Mouse (Mus musculus): Measurements from ENCODE around the gene Iqschfp. TPM values are rescaled to one million over a fixed set of nuclear protein-coding genes. Genes with fewer than 3 reads are reported as not detected.

Gene Iqschfp
- polyA plus RNA-seq, 1 experiment from 2014 or later: not detected

DNA sequence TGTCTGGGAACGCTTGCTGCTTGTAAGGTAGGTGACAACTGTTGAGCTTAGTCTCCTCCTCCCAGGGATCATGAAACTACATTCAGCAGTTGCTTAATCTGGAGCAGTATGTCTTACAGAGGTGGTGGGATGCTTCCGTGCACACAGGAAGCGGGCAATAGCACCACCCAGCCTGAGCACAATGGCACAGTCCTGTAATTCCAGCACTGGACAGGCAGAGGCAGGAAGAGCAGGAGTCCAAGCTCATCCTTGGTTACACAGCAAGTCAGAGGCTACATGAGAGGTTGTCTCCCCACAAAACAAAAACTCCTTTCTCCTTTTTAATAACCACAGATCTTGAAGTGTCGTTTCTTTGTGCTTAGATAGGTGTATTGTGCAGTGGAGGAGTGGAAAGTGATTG lies 619.7 kb downstream of the Iqschfp start:
- Histone ChIP-seq H3K4me1 (peaks cover 41% of the 10 kb centered on the region), H3K36me3 (no peaks in the 10 kb centered on the region), H3K4me3 (no peak overlapping the region), H3K9ac (no peak overlapping the region), H3K4me2 (no peak overlapping the region), H3K27ac (no peak overlapping the region), H3K27me3 (no peaks in the 10 kb centered on the region), H3K9me3 (no peaks in the 10 kb centered on the region)
- no peak for ATAC-seq (ENCODE audit: borderline replicate concordance, extremely low read depth, low FRiP score, low TSS enrichment)
- 64% methylated on average over 4 of the region's 4 CpGs for WGBS

DNA sequence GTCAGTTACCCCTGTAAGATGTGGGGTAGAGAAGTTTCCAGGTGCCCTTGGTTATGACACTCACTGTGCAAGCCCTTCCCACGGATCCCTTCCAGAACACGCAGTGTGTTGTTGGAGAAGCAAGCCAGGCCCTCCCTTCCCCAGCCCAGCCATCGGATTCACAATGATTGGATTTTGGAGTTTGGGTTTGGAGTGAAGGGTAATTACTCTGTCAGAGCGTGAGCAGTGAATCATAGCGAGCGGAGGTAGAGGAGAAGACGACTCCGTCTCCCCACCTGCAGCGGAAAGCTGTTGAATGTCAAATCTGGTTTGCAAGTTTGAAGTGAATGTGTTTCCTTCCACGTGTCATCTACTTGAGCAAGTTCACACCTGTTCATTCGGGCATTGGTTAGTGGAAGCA lies 620.3 kb downstream of the Iqschfp start:
- no peak overlapping the region for H3K27ac ChIP-seq
- no peak overlapping the region for H3K9ac ChIP-seq
- H3K4me1 ChIP-seq: peaks cover 41% of the 10 kb centered on the region
- no peak overlapping the region for H3K4me2 ChIP-seq
- no peaks in the 10 kb centered on the region for H3K9me3 ChIP-seq
- no peak for ATAC-seq (ENCODE audit: borderline replicate concordance, extremely low read depth, low FRiP score, low TSS enrichment)
- 75% methylated on average over 11 of the region's 11 CpGs for WGBS
- H3K36me3 ChIP-seq: no peaks in the 10 kb centered on the region
- no peak overlapping the region for H3K4me3 ChIP-seq
- no peaks in the 10 kb centered on the region for H3K27me3 ChIP-seq

DNA sequence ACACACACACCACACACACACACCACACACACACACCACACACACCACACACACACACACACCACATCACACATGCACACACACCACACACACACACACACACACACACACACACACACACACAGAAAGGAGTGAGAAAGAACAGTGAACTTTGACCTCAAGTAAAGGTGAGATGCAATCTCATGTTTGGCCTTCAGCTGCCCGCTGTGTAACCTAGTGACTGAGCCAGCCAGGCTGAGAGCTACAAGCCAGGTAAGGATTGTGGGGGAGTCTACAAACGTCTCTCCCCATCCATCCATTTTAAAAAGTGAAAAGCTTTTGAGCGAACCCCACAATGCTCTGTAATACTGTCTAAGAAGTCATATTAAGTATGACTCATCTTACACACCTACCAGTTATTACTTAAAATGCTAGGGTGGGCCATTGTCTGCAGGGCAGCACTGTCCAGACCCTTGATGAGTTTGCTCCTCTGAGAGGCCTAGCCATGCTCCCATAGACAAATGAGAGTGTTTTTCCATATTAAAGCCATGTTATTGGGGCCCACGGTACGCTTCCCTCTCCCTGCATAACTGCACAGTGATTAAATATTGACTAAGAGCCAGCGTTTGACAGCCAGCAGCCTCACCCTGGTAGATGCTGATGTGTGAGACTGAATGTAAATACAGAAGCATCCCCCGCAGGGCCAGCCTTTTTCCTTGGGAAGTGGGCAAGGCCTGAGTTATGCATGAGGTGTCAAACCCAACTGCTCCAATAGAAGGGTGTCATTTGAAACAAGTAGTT lies 621.5 kb downstream of the Iqschfp start:
- ATAC-seq (ENCODE audit: borderline replicate concordance, extremely low read depth, low FRiP score, low TSS enrichment): no peak
- Histone ChIP-seq H3K4me2 (no peak overlapping the region), H3K4me1 (peaks cover 37% of the 10 kb centered on the region), H3K4me3 (no peak overlapping the region), H3K9ac (no peak overlapping the region), H3K27me3 (no peaks in the 10 kb centered on the region), H3K27ac (no peak overlapping the region), H3K36me3 (no peaks in the 10 kb centered on the region), H3K9me3 (no peaks in the 10 kb centered on the region)
- 41% methylated on average over 7 of the region's 7 CpGs for WGBS

DNA sequence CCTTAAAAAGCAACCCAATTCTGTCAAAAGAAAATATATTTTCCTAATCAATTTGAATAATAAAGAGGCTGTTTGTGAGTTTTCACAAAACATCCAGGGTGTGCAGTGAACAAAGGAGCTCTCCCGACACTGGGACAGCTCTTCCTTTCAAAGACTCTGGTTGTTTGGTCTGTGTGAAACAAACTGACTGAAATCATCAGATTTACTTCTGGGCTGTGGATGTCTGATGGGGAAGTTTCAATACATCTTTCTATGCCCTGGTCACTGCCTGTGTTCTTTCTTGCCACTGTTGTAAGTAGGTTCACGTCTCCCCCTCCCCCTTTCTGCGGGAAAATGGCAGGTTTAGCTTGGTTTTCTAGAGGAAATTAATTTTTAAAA lies 622.1 kb downstream of the Iqschfp start:
- Histone ChIP-seq H3K4me2 (no peak overlapping the region), H3K27ac (no peak overlapping the region), H3K4me3 (no peak overlapping the region)

DNA sequence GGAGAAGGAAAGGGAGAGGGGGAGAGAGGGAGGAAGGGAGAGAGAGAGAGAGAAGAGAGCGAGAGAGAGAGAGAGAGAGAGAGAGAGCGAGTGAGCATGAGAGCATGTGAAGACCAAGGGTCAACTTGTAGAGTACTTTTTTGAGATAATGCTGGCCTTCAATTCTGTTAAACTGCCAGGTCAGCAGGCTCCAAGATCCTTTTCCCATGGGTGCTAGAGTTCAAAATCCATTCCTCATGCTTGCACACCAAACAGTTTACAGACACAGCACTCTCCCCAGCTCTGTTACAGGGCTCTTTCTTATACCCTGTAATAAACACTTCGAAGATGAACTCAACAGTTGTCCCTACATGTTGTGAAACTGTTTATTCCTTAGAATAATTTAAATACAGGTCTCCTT lies 622.7 kb downstream of the Iqschfp start:
- Histone ChIP-seq H3K4me2 (no peak overlapping the region), H3K27ac (no peak overlapping the region), H3K4me3 (no peak overlapping the region), H3K4me1 (peaks cover 28% of the 10 kb centered on the region), H3K9me3 (no peaks in the 10 kb centered on the region), H3K27me3 (no peaks in the 10 kb centered on the region), H3K9ac (no peak overlapping the region), H3K36me3 (no peaks in the 10 kb centered on the region)
- no peak for ATAC-seq (ENCODE audit: borderline replicate concordance, extremely low read depth, low FRiP score, low TSS enrichment)
- WGBS: 86% methylated on average over 3 of the region's 3 CpGs

More for the DNA sequence above, 622.1 kb downstream of the Iqschfp start:
- no peaks in the 10 kb centered on the region for H3K27me3 ChIP-seq
- H3K36me3 ChIP-seq: no peaks in the 10 kb centered on the region
- H3K4me1 ChIP-seq: peaks cover 31% of the 10 kb centered on the region
- H3K9ac ChIP-seq: no peak overlapping the region
- H3K9me3 ChIP-seq: no peaks in the 10 kb centered on the region
- 72% methylated on average over 3 of the region's 3 CpGs for WGBS
- ATAC-seq (ENCODE audit: borderline replicate concordance, extremely low read depth, low FRiP score, low TSS enrichment): no peak

DNA sequence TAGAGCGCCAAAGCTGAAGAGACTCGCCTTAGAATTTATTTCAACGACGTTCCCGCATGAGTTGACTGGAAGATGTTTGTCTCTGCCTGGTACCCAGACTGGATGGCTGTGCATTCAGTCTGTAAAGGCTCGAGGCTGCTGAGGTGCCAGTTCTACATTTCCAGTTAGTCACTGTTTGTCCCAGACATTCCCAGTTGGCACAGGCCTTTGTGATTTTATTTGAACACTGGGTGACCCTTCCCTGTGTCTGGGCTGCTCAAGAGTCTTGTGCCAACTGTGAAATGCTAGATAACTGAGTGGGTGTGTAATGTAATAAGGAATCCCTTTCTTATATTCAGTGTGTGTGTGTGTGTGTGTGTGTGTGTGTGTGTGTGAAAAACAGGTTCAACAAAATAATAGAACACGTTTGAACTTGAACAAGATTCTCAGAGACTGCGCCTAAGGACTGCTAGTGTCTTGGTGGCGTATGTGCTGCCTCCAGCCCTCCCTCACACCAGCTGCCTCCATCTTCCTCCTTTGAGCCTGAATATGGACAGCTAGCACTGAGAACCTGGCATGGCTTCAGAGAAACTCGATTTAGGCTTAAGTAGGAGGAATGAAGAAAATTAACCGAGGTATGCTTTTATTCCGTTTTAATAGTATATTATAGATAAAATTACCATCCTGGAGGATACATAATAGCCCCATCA lies 624.5 kb downstream of the Iqschfp start:
- Histone ChIP-seq H3K36me3 (no peaks in the 10 kb centered on the region), H3K4me2 (no peak overlapping the region), H3K9me3 (no peaks in the 10 kb centered on the region), H3K9ac (no peak overlapping the region), H3K27me3 (no peaks in the 10 kb centered on the region), H3K27ac (peak overlapping the region; percentile 11; the same call in 1 of the 2 replicates), H3K4me1 (peaks cover 28% of the 10 kb centered on the region), H3K4me3 (no peak overlapping the region)
- 71% methylated on average over 12 of the region's 12 CpGs for WGBS
- ATAC-seq (ENCODE audit: borderline replicate concordance, extremely low read depth, low FRiP score, low TSS enrichment): no peak

DNA sequence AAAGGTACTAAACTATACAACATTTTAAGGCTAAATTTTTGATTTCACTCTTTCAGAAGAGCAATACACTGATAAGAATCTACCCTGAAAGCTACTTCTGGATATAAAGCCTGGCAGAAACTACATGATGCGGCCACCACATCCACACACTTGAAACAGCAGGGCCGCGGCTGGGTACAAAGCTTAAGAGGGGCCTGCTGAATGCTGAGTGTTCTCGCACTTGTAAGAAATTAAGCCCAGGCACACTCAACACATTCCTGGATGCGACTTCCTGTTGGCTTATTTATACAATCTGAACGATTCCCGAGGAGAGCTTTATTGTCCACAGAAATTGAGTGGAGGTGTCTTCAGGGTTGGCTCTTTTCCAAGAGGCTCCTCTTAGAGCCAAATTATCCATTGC lies 625.2 kb downstream of the Iqschfp start:
- H3K4me2 ChIP-seq: no peak overlapping the region
- 15% methylated on average over 7 of the region's 7 CpGs for WGBS
- H3K4me1 ChIP-seq: peaks cover 28% of the 10 kb centered on the region
- H3K27ac ChIP-seq: no peak overlapping the region; the same call in 1 of the 2 replicates
- H3K27me3 ChIP-seq: no peaks in the 10 kb centered on the region
- H3K9ac ChIP-seq: no peak overlapping the region
- H3K36me3 ChIP-seq: no peaks in the 10 kb centered on the region
- ATAC-seq (ENCODE audit: borderline replicate concordance, extremely low read depth, low FRiP score, low TSS enrichment): no peak
- no peaks in the 10 kb centered on the region for H3K9me3 ChIP-seq
- no peak overlapping the region for H3K4me3 ChIP-seq

DNA sequence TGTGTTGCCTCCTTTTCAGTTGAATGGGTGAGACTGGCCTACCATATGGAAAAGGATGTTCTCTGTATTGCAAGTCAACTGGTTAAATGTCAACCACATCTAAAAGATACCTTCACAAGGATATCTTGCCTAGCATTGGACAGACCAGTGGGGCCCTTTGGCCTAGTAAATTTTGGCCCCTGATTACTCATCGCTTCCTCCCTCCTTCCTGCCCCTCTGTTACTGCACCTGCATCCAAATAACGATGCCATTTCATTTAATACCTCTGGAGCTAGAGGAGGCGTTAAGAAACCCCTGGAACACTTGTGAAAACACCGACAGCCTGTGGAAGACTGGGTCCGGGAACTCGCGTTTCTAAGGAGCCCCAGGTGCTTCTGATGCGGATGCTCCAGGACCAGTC lies 626.0 kb downstream of the Iqschfp start:
- no peak for ATAC-seq (ENCODE audit: borderline replicate concordance, extremely low read depth, low FRiP score, low TSS enrichment)
- Histone ChIP-seq H3K27ac (no peak overlapping the region), H3K4me1 (peaks cover 28% of the 10 kb centered on the region), H3K9me3 (no peaks in the 10 kb centered on the region), H3K36me3 (no peaks in the 10 kb centered on the region), H3K4me2 (no peak overlapping the region), H3K9ac (no peak overlapping the region), H3K4me3 (no peak overlapping the region), H3K27me3 (no peaks in the 10 kb centered on the region)
- WGBS: 89% methylated on average over 8 of the region's 8 CpGs

DNA sequence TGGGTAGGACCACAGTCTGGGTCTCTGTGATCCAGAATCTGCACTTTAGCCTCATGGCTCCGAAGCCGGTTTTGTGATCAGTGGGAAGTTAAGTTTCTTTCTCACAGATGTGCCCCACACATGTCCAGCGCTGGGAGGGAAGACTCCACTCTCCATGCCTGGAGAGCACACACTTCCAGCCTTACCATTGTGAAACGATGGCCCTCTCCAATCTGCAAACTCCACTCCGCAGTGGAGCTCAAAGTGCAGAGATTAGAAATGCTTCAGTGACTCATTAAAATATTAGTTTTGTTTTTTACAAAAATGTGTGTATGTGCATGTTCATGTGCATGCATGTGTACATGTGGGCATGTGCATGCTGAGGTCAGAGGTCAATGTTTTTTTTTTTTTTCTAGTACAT lies 626.6 kb downstream of the Iqschfp start:
- Histone ChIP-seq H3K4me1 (peaks cover 26% of the 10 kb centered on the region), H3K27me3 (no peaks in the 10 kb centered on the region), H3K9me3 (no peaks in the 10 kb centered on the region), H3K27ac (no peak overlapping the region), H3K4me2 (no peak overlapping the region), H3K36me3 (no peaks in the 10 kb centered on the region), H3K4me3 (no peak overlapping the region), H3K9ac (no peak overlapping the region)
- WGBS: 89% methylated on average over 5 of the region's 5 CpGs
- no peak for ATAC-seq (ENCODE audit: borderline replicate concordance, extremely low read depth, low FRiP score, low TSS enrichment)

DNA sequence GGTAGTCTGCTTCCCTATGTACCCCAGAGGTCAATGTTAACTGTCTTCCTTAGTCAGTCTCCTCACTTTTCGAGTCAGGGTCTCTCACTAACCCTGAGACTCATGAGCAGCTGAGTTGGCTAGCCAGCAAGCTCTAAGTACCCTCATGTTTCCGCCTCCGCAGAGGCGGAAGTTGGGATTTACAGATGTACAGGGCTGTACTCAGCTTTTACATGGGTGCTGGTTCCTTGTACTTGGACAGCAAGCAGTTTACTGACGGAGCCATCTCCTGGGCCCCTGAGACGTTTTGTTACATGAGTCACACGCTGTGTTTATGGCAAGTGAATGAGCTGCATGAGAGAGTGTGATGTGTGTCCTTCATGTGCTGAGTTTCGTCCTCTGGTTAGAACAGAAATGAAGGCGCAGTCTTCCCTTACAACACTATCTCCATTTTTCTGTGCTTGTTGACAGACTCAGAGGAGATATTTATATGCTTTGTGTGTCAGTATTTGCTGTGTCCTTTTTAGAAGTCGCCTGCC lies 633.4 kb downstream of the Iqschfp start:
- Histone ChIP-seq H3K4me3 (no peak overlapping the region), H3K27ac (no peak overlapping the region), H3K9ac (no peak overlapping the region), H3K9me3 (no peaks in the 10 kb centered on the region), H3K36me3 (no peaks in the 10 kb centered on the region), H3K4me2 (no peak overlapping the region), H3K4me1 (no peaks in the 10 kb centered on the region), H3K27me3 (no peaks in the 10 kb centered on the region)
- no peak for ATAC-seq (ENCODE audit: borderline replicate concordance, extremely low read depth, low FRiP score, low TSS enrichment)
- whole genome bisulfite sequencing: 92% methylated on average over 10 of the region's 10 CpGs

DNA sequence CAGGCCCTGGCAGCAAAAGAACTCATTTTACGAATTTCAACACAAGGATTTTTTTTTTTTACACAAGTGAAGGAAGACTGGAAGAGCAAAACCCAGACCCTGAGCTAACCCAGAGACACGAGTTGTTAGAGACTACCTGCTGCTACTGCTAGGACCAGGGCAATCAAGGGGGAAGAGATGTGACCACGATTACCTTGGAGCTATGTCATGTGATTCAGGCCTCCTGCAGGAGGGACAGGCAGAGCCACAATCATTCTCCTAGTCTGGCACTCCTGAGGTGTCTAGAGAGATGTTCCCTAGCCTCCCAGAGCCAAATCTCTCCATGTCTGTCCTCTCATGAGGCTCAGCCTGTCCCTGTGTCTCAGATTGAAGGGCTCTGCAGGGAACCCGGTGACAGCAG lies 634.4 kb downstream of the Iqschfp start:
- H3K36me3 ChIP-seq: no peaks in the 10 kb centered on the region
- no peak overlapping the region for H3K27ac ChIP-seq
- no peak overlapping the region for H3K4me3 ChIP-seq
- H3K9ac ChIP-seq: no peak overlapping the region
- H3K9me3 ChIP-seq: no peaks in the 10 kb centered on the region
- ATAC-seq (ENCODE audit: borderline replicate concordance, extremely low read depth, low FRiP score, low TSS enrichment): no peak
- 41% methylated on average over 4 of the region's 4 CpGs for WGBS
- no peak overlapping the region for H3K4me2 ChIP-seq
- H3K27me3 ChIP-seq: no peaks in the 10 kb centered on the region
- no peaks in the 10 kb centered on the region for H3K4me1 ChIP-seq

DNA sequence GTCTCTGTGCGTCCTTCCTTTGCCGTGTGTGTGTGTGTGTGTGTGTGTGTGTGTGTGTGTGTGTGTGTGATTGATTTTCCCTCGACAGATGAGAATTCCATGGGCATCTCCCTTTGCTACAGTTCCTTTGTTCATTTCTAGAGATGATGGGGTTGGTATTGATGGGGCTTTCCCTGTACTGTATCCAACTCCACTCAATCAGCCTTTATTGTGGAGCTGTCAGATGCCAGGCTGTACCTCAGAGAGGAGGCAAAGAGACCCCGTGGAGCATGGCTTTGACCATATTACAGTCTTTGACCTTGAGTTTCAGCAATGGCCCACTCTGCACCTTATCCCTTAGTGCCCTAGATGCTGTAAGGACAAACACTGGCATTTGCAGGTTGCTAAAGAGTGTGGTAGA lies 635.1 kb downstream of the Iqschfp start:
- no peaks in the 10 kb centered on the region for H3K36me3 ChIP-seq
- WGBS: 78% methylated on average over 4 of the region's 4 CpGs
- H3K4me2 ChIP-seq: no peak overlapping the region
- H3K9me3 ChIP-seq: no peaks in the 10 kb centered on the region
- ATAC-seq (ENCODE audit: borderline replicate concordance, extremely low read depth, low FRiP score, low TSS enrichment): no peak
- no peak overlapping the region for H3K9ac ChIP-seq
- no peaks in the 10 kb centered on the region for H3K27me3 ChIP-seq
- H3K27ac ChIP-seq: no peak overlapping the region
- H3K4me3 ChIP-seq: no peak overlapping the region
- H3K4me1 ChIP-seq: no peaks in the 10 kb centered on the region
